Mouse (Mus musculus): ENCODE data around the gene Ulk4.
A peak's percentile ranks its signal among the peaks of the same experiment; 100 is the strongest.
"Not testable (repeated sequence)": the region's sequence is repeated elsewhere in the genome, so short reads cannot be mapped to it uniquely, and the experiment has no call there.

Gene Ulk4

DNA sequence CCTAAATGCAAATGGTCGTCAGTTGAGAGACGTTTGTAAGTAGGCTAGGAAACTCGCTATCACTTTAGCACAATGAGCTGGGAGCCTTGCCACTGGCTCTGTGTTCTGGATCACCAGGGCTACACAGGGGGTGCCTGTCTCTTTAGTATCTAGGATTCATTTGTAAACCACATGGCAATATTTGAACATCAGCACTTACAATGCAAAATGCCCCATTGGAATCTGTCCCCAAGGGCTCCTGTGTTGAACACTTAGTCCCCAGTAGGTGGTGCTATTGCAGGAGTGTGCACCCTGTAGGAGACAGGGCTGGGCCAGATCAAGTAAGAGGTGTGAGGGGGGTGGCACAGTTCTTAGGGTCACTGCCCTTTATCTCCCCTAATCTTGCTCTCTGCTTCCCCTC is 217.7 kb downstream of the Ulk4 start:
- DNase-seq: no peak

DNA sequence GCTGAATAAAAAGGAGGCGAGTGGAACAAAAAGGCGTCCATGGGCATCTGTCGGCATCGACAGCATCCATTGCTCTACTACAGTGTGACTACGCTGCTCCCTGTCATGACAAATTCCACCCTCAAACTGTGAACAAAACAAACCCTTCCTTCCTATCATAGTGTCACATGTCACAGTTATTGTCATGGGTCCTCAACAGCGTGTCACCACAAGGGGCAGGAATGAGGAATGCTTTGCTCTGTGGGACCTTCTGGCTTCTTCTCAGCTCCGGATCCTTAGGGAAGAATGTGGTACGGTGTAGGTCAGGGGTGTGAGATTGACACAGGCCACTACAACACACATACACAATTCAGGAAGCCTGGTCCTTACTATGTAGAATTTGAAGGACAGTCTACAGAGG is 218.5 kb downstream of the Ulk4 start:
- no peak for DNase-seq

DNA sequence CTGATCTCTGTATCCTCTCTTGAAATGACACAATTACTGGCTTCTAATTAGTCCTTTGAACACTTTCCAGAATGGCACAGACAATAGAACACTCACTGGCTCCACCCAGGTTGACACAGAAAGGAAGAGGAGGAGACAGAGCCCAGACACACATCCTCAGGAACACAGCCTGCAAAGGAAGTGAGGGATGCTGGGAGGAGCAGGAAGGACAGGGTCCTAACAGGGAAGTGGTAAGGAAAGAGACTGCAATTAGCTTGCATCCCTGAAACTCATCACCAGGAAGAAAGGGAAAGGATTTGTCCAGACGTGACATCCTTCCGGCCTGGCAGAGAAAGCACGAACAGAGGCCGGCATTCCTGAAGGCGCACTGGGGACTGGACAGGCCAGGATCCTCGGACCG is 218.9 kb downstream of the Ulk4 start:
- DNase-seq: peak; percentile 44 to 71

DNA sequence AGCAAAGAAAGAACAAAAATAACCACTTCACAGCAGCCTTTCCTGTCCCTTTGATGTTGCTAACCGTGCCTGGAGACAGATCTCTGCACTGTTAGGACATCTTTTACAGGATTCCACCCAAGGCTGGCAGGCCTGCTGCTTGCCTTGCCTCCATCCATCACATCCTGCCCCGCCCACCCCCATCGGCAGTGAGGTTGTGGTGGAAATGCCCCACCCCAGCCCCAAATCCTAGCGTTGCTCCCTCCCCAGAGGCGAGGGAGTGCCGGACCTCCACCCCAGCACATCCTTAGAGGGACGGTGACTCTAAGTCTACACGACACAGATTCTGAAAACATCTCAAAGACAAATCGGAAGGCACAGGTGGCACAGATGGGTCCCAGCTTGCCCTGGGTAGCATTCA is 219.6 kb downstream of the Ulk4 start:
- no peak for DNase-seq

DNA sequence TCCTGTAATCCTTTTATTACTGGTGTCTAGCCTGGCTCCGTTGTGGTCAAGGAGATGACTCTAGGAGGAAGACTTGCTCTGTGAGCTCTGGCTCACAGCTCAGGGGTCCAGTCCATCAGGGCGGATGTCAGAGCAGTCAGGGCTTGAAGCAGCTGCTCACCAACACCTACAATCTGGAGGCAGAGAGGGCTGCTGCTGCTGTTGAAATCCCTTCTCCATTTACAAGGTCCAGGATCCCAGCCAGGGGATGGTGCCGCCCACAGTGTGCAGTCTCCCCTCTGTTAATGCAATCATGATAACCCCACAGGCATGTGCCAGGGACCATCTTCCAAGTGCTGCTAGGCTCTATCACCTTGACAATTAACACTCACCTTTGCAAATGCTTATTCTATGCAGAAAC is 220.5 kb downstream of the Ulk4 start:
- DNase-seq: no peak

DNA sequence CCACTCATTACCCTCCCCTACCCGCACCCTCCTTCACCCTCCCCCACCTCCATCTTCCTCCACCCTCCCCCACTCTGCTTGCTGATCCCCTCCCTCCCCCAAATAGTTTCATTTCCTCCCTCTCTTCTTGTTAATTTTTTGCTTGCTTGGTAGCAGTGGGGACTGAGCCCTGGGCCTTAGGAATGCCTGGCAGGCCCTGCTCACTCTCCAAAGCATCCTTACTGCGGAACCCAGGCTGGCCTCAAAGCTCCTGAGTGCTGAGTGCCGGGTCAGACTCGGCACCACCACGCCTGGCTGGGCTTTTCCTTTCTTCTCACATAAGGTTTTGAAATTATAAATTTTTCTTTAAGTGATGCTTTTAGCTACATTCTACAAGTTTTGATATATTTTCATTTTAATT is 221.0 kb downstream of the Ulk4 start:
- DNase-seq: no peak

DNA sequence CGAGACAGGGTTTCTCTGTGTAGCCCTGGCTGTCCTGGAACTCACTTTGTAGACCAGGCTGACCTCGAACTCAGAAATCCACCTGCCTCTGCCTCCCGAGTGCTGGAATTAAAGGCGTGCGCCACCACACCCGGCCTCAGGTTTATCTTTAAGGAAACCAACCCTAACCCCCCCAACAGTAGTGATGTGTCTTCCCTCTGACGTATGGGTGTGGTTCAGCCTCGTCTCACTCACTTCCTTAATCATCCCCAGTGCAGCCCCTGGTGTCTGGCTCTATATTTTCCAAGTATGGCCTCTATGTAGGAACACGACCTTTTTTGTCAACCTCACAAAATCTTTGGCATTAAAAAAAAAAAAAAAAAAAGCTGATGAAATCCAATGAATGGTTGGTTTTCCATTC is 231.3 kb downstream of the Ulk4 start:
- not testable (repeated sequence) for DNase-seq

DNA sequence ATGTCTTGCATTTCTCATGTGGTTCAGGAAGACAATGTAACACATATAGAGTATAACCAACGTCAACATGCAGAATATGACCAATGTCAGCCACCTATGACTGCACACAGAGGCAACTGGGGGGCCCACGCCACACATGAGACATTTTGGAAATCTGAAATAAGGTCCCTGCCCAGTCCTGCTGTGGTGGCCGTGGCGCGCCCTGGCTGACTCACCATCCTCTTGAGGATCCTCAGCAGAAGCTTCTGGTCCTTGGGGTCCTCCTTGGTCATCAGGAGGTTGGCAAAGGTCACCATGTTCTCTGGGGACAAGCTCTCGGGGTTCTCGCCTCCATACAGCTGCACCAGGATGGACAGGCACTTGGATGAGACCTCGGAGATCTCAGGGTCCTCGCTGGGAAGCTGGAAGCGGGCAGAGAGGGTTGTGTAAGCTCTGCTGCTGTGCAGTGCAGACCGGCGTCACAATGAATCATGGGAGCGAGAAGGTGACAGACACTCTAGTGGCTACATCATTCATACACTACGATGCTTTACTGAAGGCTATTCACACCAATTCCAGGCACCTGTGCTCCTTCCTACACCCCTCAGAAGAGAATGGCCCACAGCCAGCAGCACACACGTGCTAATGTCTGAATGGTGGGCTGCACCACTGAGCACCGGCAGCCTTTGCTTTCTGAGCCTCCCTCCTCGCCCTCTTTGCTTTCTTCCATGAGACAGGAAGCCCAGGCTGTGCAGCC is 232.4 kb downstream of the Ulk4 start:
- no peak for DNase-seq

DNA sequence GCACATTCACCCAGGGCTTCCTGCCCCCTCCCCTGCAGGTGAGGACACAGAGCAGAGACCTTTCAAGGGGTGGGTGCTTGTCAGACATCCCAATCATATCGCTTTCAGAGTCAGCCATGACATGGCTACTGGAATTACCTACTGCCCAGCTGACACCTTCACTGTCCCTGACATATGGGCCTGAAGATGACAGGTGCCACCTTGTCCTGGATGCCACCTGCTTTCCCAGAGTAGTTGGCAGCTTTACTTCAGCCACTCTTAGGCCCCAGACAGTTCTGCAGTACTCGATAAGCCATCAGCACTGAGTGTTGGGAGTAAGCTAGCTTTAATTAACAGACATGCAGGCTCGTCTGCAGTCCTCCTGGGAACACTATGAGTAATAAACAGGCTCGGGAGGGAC is 234.0 kb downstream of the Ulk4 start:
- no peak for DNase-seq

DNA sequence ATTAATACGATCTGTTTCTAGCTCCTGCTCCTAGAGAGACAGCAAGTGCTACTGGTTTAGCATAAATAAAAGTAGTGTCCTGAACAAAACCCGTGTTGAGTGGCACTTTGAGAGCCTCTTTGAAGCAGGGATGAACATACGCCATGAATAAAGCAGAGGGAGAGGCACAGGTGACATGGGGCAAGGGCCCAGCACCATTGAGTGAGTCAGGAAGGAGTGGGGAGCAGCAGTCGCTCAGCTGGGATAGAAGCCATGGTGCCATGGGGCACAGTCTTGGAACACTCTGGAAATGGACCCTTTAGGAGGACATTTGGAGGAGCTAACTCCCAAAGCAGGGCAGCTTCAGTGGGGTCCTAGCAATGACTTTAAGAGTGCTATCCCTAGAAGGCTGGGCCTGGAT is 238.6 kb downstream of the Ulk4 start:
- no peak for DNase-seq

DNA sequence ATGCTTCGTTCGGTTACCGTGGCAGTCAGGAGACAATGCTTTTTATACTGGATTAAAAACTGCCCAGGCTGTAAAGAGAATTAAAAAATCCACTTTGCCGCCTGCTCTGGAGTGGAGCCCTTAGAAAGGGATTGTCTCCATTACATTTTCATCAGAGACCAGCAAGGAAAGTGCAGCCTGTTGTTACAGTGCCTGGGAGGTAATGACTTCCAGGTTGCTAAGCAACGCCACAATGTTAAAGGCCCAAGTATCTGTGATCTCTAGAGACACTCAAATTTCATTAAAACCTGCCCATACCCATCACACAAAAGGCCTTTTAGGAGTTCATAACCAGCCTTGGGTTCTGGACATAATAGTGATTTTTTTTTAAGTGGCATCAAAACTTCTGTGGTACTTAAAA is 239.0 kb downstream of the Ulk4 start:
- DNase-seq: no peak

DNA sequence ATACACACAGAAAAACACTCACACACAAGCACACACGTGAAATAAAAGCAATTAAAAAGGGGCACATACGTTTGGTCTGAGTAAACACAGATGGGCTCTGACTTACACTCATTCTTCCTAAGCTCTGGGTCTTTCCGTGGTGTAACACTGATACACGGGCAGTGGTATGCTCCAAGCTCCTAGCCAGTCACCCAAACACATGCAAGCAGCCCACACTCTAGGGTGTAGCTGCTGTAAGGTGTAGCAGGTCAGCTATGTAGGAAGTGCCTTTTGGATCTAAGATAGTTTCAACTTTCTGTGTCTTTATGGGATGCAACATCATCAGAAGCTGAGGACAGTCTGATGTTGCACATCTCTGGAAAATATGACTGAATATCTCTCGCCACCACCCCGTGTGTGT is 241.7 kb downstream of the Ulk4 start:
- DNase-seq: no peak

DNA sequence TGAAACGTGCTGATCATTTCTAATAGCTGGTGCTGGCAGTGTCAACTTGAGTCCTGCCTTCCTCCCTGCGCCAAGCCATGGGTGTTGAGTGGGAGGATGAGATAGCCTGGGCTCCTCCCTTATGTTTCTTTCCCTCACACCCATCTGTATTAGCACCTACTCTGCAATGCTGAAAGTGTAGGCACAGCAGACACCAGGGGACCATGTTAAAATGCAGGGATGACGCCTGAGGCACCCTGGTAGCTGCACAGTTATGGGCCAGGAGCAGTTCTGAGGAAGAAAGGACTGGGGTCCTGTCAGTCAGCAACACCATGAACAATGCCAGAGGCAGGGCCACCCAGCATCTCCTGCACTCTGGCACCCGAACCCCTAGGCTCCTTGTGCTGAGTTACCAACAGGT is 243.4 kb downstream of the Ulk4 start:
- no peak for DNase-seq

DNA sequence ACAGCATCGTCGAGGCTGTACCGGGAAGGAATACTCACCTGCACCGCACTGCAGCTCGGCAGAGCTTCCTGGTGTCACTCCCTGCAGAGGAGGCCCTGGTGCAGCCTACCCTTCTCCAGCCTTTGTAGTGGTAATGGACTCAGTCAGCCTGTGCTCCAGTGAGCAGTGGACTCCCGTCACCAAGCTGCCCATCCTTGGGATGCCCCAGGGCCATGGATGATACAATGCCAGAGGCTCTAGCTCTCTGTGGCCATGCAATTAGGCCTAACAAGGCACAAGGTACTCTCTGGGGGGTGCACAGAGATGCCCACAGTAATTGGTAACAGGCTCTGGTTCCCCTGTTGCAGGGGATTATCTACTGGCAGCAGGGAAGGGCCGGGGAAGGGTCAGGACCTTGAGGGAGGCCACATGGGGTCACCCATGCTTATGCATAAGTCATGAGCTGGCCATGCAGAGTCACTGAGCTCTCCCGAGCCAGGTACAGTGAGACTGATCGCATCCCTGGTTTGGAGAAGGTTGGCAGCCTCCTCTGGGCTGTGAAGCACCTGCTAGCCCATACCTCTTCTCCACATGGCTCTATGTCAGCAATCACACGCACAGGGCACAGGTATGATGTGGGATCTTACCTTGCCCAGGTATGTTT is 244.6 kb downstream of the Ulk4 start:
- DNase-seq: no peak

DNA sequence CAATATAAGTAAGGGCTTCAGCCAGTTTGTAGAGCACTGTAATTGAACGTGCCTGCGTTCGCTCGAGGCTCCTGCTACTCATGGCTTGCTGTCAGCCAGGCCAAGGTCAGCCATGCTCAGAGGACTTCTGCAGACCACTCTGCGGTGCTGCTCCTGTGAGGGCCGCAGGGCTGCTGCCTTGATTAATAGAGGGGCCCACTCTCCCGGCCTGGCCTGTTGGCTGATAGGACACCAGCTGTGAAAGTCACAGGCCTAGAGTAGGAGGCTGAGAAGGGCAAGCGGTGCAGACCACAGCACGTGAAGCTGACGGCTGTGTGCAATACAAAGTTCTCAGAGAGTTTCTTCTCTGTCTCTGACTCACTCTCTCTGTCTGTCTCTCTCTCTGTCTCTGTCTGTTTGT is 246.0 kb downstream of the Ulk4 start:
- DNase-seq: no peak

DNA sequence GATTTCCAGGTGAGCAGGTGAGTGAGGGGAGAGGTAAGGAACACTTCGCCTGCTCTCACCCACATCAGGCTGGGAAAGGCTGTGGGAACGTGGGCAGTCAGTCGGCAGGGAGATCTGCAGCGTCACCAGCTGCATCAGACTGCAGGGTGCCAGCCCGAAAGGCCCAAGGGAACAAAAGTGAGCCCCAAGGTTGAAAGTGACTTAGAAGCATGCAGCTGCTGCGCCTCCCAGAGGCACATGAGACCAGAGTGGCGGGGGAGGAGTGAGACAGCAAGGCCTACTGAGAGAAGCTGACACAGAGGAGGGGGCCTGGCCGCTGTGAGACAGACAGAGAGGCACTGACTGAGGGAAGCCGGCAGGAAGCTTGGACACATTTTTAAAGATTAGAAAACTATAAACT is 247.2 kb downstream of the Ulk4 start:
- no peak for DNase-seq

DNA sequence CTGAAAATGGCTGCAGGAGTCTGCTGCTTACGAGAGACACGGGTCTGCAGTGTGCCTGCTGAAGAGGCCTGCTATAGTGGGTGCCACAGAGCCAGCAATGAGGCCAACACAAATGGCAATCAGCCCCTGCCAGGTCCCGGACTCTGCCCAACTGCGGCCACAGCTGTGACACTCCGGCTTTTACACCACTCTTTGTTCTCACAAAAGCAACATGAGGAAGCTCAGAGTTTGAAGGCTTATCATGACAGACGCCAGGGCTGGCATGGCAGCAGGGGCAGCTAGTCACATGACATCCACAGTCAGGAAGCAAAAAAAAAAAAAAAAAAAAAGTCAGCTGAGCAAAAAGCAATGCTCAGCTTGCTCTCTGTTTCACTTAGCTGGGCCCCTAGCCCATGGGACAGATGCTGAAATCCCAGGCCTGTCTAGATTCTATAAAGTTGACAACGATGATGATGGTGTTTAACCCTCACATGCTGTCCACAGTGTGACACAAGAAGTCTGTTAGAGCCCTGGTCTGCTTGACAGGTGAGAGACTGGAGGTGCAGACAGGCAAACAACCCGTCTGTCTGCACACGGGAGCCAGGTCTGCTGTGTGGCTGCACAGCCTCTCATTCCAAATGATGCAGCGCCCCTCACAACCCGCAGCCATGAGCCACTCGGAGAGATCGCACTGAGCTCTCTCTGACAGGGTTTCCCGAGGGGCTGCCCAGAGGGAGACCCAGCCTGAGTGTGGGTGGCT is 253.3 kb downstream of the Ulk4 start:
- no peak for DNase-seq

DNA sequence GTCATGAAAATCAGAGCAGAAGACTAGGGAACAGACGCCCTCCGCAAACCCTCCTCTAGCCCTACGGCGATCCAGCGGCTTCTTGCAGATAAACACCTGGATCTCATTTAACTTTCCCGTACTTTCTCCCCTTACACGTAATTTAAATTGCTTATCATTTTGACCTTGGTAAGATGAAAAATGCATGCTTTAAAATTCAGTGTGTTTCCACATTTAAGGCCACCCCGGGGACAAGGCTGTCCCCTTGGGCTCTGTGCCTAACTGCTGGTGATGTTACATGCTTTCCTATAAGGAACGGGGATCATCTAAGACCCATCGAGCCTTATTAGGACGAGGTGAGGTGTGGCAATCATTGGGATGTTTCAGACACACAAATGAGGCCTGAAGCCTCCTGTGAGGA is 256.6 kb downstream of the Ulk4 start:
- no peak for DNase-seq

DNA sequence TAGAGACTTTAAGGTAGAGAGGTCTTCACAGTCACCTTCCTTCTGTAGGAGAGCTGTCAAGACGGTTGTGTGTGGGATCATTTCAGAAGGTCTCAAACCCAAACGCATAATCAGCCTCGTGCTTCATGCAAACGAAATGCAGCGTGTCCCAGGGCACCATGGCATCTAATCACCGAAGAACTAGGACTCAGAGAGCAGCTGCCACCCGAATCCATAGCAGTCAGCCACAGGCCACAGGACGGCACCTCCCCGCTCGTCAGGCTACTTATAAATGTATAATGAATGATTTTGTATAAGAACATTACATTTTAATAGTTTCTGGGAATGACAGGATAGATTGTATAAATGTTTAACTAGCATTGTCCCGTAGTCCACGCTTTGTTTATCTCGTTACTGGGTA is 257.1 kb downstream of the Ulk4 start:
- no peak for DNase-seq

DNA sequence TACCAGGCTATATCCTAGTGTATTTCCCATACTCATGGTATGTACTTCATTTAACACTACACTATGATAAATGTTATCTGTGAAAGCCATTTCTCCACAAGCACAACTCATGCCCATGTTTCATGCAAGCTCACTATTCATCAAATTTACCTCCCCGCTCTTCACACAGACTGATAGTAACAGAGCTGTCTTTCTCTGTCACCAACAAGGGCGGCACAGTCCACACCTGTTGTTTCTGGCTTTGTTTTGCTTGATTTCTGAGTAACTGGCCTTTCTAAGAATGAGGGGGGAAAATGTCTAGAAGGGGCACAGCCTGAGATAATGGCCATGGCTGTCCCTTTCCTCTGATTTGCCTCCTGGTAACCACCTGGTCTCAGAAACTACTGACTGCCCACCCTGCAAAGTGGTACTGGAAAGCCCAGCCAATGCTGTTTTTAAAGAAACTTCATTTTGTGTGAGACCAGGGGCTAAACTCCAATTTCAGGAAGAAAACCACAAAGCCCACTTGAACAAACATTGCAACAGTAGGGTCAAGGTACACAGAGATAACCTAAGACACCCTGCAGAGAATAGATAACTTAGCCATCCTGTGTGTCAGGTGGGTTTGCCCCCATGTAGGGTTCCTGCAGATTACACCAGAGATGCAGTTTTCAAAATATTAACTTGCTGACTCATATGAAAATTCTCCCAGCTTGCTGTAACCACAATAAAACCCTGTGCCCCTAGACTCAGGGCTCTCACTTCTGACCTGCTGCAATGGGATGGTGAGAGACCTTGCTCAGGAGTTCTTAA is 258.3 kb downstream of the Ulk4 start:
- no peak for DNase-seq

DNA sequence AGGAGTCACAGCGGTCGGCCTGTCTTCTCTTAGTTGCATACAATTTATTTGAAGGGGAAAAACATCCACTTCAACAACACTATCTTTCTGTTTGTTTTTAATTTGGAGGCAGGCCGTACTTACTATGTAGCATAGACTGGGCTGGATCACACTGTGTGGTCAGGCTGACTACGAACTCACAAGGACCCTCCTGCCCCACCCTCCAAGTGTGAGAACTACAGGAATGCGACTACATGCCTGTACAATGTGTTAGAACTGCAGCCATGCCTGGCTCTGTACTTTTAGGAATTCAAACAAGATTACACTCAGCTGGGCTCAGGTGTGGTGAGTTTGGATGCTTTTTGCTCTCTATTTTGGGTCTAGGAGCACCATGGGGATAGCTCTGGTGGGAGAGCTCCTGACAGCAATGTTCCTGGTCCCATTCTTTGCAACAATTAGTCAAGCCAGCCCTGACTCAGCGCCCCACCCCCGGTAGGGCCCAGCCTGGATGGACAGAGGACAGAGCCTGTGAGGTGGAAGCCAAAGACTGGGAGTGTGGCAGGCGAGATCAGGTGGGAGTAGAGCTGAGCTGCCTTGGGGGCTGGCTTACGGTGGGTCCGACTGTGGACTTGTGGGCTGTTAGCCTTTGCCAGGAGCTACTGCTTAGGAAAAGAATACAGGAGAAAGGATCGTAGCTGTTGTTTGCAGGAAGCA is 261.0 kb downstream of the Ulk4 start:
- DNase-seq: no peak

DNA sequence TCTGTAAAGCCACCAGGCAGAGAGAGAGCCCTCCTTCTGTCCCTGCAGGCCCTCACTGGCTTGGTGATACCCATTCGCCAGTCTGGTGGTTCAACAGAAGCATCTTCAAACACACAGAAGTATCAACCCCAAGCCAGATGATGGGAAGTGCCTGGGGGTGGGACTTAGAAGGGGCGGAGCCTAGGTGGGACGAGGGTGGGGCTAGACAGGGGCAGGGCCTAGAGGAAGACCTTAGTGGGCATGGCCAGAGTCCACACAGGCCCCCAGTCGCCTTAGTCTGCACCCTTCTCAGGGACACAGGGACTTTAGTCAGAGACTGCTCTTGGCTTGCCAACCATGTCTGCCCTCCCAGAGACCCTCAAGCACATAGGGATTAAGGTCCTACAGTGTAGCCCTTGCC is 265.5 kb downstream of the Ulk4 start:
- no peak for DNase-seq

DNA sequence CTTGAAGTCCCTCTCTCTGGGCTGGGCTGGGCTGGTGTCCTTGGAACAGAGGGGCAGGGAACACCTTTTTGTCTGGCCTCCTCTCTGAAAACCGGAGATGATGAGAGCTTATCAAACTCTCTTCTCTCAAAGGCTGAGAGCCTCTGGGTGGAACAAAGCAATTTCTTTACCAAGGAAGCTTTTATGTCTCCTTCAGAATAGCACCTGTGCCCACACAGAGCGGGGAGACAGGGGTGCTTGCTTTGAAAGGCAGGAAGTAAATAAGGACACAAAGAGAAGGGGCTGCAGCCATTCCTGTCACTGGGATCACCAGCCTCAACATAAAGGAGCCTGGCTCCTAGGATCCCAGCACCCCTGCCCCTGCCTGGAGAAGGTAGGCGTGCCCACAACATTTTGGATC is 266.5 kb downstream of the Ulk4 start:
- DNase-seq: no peak
